Comparison of ENCODE assay signal across 27 mouse cellular contexts in the genomic region with DNA sequence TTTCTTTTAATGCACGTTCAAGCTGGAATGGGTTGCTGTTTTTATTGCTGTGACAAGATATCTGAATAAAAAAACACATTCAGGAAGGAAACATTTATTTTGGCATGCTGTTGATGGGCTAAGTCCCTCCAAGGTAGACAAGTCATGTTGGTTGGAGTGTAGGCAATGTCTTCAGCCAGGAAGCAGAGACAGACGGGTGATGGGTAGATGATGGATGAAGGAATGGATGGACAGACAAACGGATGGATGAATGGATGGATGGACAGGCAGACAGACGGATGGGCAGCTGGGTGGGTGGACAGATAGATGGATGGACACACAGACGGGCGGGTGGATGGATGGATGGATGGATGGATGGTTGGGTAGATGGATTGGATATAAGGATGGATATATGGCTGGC.
"Had no signal": no experiment of that assay in that cellular context is flagged by ENCODE, and none has a peak within 500 bp of the region (broad histone marks: within the 10 kb centered on the region; RNA-seq: fewer than 3 reads in every experiment).

No protein-coding gene starts in this region.

- H3K9me3 ChIP-seq: embryonic facial prominence, embryonic 10.5 days; embryonic facial prominence, embryonic 12.5 days; embryonic facial prominence, embryonic 13.5 days; embryonic facial prominence, embryonic 15.5 days; forebrain, embryonic 10.5 days; forebrain, embryonic 12.5 days; forebrain, embryonic 13.5 days; forebrain, embryonic 15.5 days had no signal

- DNase-seq: cerebellum, adult 2 months; cerebellum, adult 8-10 months; cerebellum, adult 9-10 months; cerebellum, adult 9-11 months; cerebellum, postnatal 10 days; cerebellum, postnatal 14 days; cerebellum, postnatal 25 days; cerebellum, postnatal 36 days; embryo, embryonic 11 days; forebrain, postnatal 0 days; gastrocnemius, adult 2 months; gastrocnemius, postnatal 10 days; gastrocnemius, postnatal 14 days; gastrocnemius, postnatal 25 days; gastrocnemius, postnatal 36 days; heart, adult 18-20 months; heart, adult 2 months had no signal

- H3K4me1 ChIP-seq: forebrain, embryonic 13.5 days had no signal

- H3K4me2 ChIP-seq: embryonic facial prominence, embryonic 12.5 days; embryonic facial prominence, embryonic 13.5 days; embryonic facial prominence, embryonic 15.5 days; forebrain, embryonic 12.5 days; forebrain, embryonic 13.5 days; forebrain, embryonic 15.5 days had no signal

- H3K27me3 ChIP-seq: embryonic facial prominence, embryonic 12.5 days; embryonic facial prominence, embryonic 13.5 days; embryonic facial prominence, embryonic 15.5 days; forebrain, embryonic 12.5 days; forebrain, embryonic 13.5 days; forebrain, embryonic 15.5 days had no signal

- H3K36me3 ChIP-seq: embryonic facial prominence, embryonic 10.5 days; embryonic facial prominence, embryonic 12.5 days; embryonic facial prominence, embryonic 13.5 days; embryonic facial prominence, embryonic 15.5 days; forebrain, embryonic 10.5 days; forebrain, embryonic 12.5 days; forebrain, embryonic 15.5 days had no signal

- H3K9ac ChIP-seq: embryonic facial prominence, embryonic 12.5 days; embryonic facial prominence, embryonic 13.5 days; embryonic facial prominence, embryonic 15.5 days; forebrain, embryonic 12.5 days; forebrain, embryonic 13.5 days; forebrain, embryonic 15.5 days; forebrain, postnatal 0 days had no signal

- H3K4me3 ChIP-seq: embryonic facial prominence, embryonic 10.5 days; embryonic facial prominence, embryonic 12.5 days; embryonic facial prominence, embryonic 13.5 days; embryonic facial prominence, embryonic 15.5 days; erythroblast, embryonic 14.5 days; forebrain, embryonic 10.5 days; forebrain, embryonic 12.5 days; forebrain, embryonic 13.5 days; forebrain, embryonic 15.5 days; gastrocnemius, adult 2 months; heart, adult 2 months had no signal

- H3K27ac ChIP-seq: embryonic facial prominence, embryonic 10.5 days; embryonic facial prominence, embryonic 12.5 days; embryonic facial prominence, embryonic 13.5 days; embryonic facial prominence, embryonic 15.5 days; forebrain, embryonic 10.5 days; forebrain, embryonic 12.5 days; forebrain, embryonic 13.5 days; forebrain, embryonic 15.5 days; gastrocnemius, adult 2 months had no signal

- ATAC-seq: forebrain, embryonic 13.5 days; forebrain, embryonic 14.5 days; forebrain, embryonic 15.5 days; forebrain, postnatal 0 days had no signal
